Mouse (Mus musculus) forebrain, embryonic 11.5 days (tissue): ENCODE measurements around the gene Itpkb. TPM values are rescaled to one million over a fixed set of nuclear protein-coding genes. Genes with fewer than 3 reads are reported as not detected.

ENCODE experiments used
- ATAC-seq: fragments of 200-750 bp; cut with Nextera tagmentation; replicated peaks from 2 replicates; pipeline ENCODE4 v1.8.0; 2017; ENCODE audit warnings: moderate TSS enrichment; ENCODE audit not compliant: low FRiP score
- DNase-seq: peaks from one replicate; pipeline ENCODE4 v3.0.0-alpha.2; 2017; ENCODE audit warnings: low spot score
- H3K27ac ChIP-seq: fragments of 300-500 bp; sonication (generic); 2 replicates; pipeline ENCODE4 v1.5.1; 2014; ENCODE audit warnings: low read depth, low read length
- H3K27me3 ChIP-seq: fragments of 300-500 bp; sonication (generic); 2 replicates; pipeline ENCODE4 v1.6.1; 2014; ENCODE audit warnings: mild to moderate bottlenecking, low read length, mixed read lengths; ENCODE audit not compliant: control insufficient read depth, insufficient read depth
- H3K36me3 ChIP-seq: fragments of 300-500 bp; sonication (generic); 2 replicates; pipeline ENCODE4 v1.6.1; 2014; ENCODE audit warnings: mild to moderate bottlenecking, low read length, moderate library complexity, mixed read lengths; ENCODE audit not compliant: control insufficient read depth, insufficient read depth
- H3K4me1 ChIP-seq: fragments of 300-500 bp; sonication (generic); replicated peaks from 2 replicates; pipeline ENCODE4 v1.6.1; 2014; ENCODE audit warnings: low read length, mixed read lengths; ENCODE audit not compliant: control insufficient read depth, insufficient read depth
- H3K4me2 ChIP-seq: fragments of 300-500 bp; sonication (generic); 2 replicates; pipeline ENCODE4 v1.6.1; 2014; ENCODE audit warnings: low read depth, mild to moderate bottlenecking, low read length, moderate library complexity, mixed read lengths; ENCODE audit not compliant: severe bottlenecking
- H3K4me3 ChIP-seq: fragments of 300-500 bp; sonication (generic); 2 replicates; pipeline ENCODE4 v1.5.1; 2014; ENCODE audit warnings: low read depth, low read length
- H3K9ac ChIP-seq: fragments of 300-500 bp; sonication (generic); 2 replicates; pipeline ENCODE4 v1.6.1; 2014; ENCODE audit warnings: low read length
- H3K9me3 ChIP-seq: fragments of 300-500 bp; sonication (generic); 2 replicates; pipeline ENCODE4 v1.6.1; 2016; ENCODE audit warnings: low read length, mixed read lengths; ENCODE audit not compliant: control insufficient read depth
- WGBS: fragments of 180-500 bp; shearing (Covaris S2); extraction: QIAGEN DNeasy Blood & Tissue Kit; methylation state at CpG from one replicate; pipeline ENCODE4 v1.1.7; 2014; 5-methylcytosine and 5-hydroxymethylcytosine counted together
- polyA plus RNA-seq: library from polyadenylated mRNA; unstranded; fragments of >200 nt; fragmentation: Nextera tagmentation; extraction: Ambion mirVana; gene quantifications from 2 replicates; pipeline ENCODE4 v1.2.1, GENCODE M21; 2014

The Itpkb gene
- polyA plus RNA-seq, 1 experiment from 2014 or later, result 3.2 TPM

- no peak overlapping the region for H3K27ac ChIP-seq
- H3K9me3 ChIP-seq, result no peaks in the 10 kb centered on the region
- H3K27me3 ChIP-seq, result no peaks in the 10 kb centered on the region
- DNase-seq (no peak), ATAC-seq (no peak)
- H3K36me3 ChIP-seq, result no peaks in the 10 kb centered on the region
- H3K9ac ChIP-seq, result no peak overlapping the region
- H3K4me3 ChIP-seq, result no peak overlapping the region
- H3K4me1 ChIP-seq, result no peaks in the 10 kb centered on the region
- no peak overlapping the region for H3K4me2 ChIP-seq
- 85% methylated on average over 9 of the region's 9 CpGs for WGBS
Measured at GRCm38 (mm10) chr1:180405576-180406335, 75.5 kb downstream of the Itpkb start.

- Histone ChIP-seq H3K4me3 (no peak overlapping the region), H3K27ac (no peak overlapping the region), H3K27me3 (no peaks in the 10 kb centered on the region), H3K4me2 (no peak overlapping the region), H3K9me3 (no peaks in the 10 kb centered on the region), H3K4me1 (no peaks in the 10 kb centered on the region), H3K9ac (no peak overlapping the region), H3K36me3 (no peaks in the 10 kb centered on the region)
- no peak for ATAC-seq
- 80% methylated on average over 11 of the region's 11 CpGs for WGBS
- no peak for DNase-seq
Measured at GRCm38 (mm10) chr1:180406336-180407035, 76.2 kb downstream of the Itpkb start.

GRCm38 (mm10) chr1:180407171-180407671, 76.9 kb downstream of the Itpkb start:
- Histone ChIP-seq H3K27ac (no peak overlapping the region), H3K27me3 (no peaks in the 10 kb centered on the region), H3K9ac (no peak overlapping the region; the same call in 1 of the 2 replicates), H3K4me2 (peak overlapping the region; percentile 44; the same call in 1 of the 2 replicates), H3K4me3 (no peak overlapping the region), H3K4me1 (no peaks in the 10 kb centered on the region), H3K36me3 (no peaks in the 10 kb centered on the region), H3K9me3 (no peaks in the 10 kb centered on the region)
- ATAC-seq, result peak; percentile 71
- peak; percentile 90 for DNase-seq
- 9% methylated on average over 16 of the region's 16 CpGs for WGBS

GRCm38 (mm10) chr1:180407727-180408719, 77.7 kb downstream of the Itpkb start:
- H3K27ac ChIP-seq, result no peak overlapping the region
- H3K27me3 ChIP-seq, result no peaks in the 10 kb centered on the region
- no peaks in the 10 kb centered on the region for H3K4me1 ChIP-seq
- no peaks in the 10 kb centered on the region for H3K9me3 ChIP-seq
- no peak overlapping the region for H3K4me2 ChIP-seq
- DNase-seq, result no peak
- H3K36me3 ChIP-seq, result no peaks in the 10 kb centered on the region
- H3K4me3 ChIP-seq, result no peak overlapping the region
- no peak overlapping the region for H3K9ac ChIP-seq
- no peak for ATAC-seq
- WGBS, result 85% methylated on average over 18 of the region's 18 CpGs

GRCm38 (mm10) chr1:180408832-180409231, 78.5 kb downstream of the Itpkb start:
- H3K4me2 ChIP-seq, result no peak overlapping the region
- no peak overlapping the region for H3K27ac ChIP-seq
- 78% methylated on average over 9 of the region's 9 CpGs for WGBS
- DNase-seq, result no peak
- H3K4me1 ChIP-seq, result no peaks in the 10 kb centered on the region
- no peak for ATAC-seq
- H3K4me3 ChIP-seq, result no peak overlapping the region
- no peaks in the 10 kb centered on the region for H3K9me3 ChIP-seq
- H3K9ac ChIP-seq, result no peak overlapping the region
- no peaks in the 10 kb centered on the region for H3K27me3 ChIP-seq
- H3K36me3 ChIP-seq, result no peaks in the 10 kb centered on the region

- Histone ChIP-seq H3K27me3 (no peaks in the 10 kb centered on the region), H3K9me3 (no peaks in the 10 kb centered on the region), H3K4me1 (no peaks in the 10 kb centered on the region), H3K36me3 (no peaks in the 10 kb centered on the region), H3K9ac (no peak overlapping the region), H3K27ac (no peak overlapping the region), H3K4me3 (no peak overlapping the region), H3K4me2 (no peak overlapping the region)
- WGBS, result 77% methylated on average over 5 of the region's 5 CpGs
- no peak for DNase-seq
- no peak for ATAC-seq
Measured at GRCm38 (mm10) chr1:180409771-180410170, 79.5 kb downstream of the Itpkb start.

GRCm38 (mm10) chr1:180410306-180410705, 80.0 kb downstream of the Itpkb start:
- Histone ChIP-seq H3K27me3 (no peaks in the 10 kb centered on the region), H3K36me3 (no peaks in the 10 kb centered on the region), H3K4me2 (no peak overlapping the region), H3K4me3 (no peak overlapping the region), H3K4me1 (no peaks in the 10 kb centered on the region), H3K27ac (no peak overlapping the region), H3K9ac (no peak overlapping the region), H3K9me3 (no peaks in the 10 kb centered on the region)
- DNase-seq (no peak), ATAC-seq (no peak)
- WGBS, result 73% methylated on average over 7 of the region's 7 CpGs

GRCm38 (mm10) chr1:180415064-180415463, 84.8 kb downstream of the Itpkb start:
- WGBS, result 73% methylated on average over 4 of the region's 4 CpGs
- no peak for ATAC-seq

More at GRCm38 (mm10) chr1:180415064-180415463, 84.8 kb downstream of the Itpkb start:
- H3K4me1 ChIP-seq, result no peaks in the 10 kb centered on the region
- no peaks in the 10 kb centered on the region for H3K27me3 ChIP-seq
- H3K9ac ChIP-seq, result no peak overlapping the region
- H3K4me2 ChIP-seq, result no peak overlapping the region
- H3K9me3 ChIP-seq, result no peaks in the 10 kb centered on the region
- H3K27ac ChIP-seq, result no peak overlapping the region
- no peaks in the 10 kb centered on the region for H3K36me3 ChIP-seq
- no peak overlapping the region for H3K4me3 ChIP-seq
- no peak for DNase-seq
